Mouse (Mus musculus): ENCODE data around the gene Cux2.

Gene Cux2

GRCm38 (mm10) chr5:121818401-121818800, 231.5 kb downstream of the Cux2 start:
- no peak for DNase-seq (ENCODE audit: low read depth)

GRCm38 (mm10) chr5:121817551-121817950, 232.4 kb downstream of the Cux2 start:
- DNase-seq (ENCODE audit: low read depth), result no peak

GRCm38 (mm10) chr5:121816611-121817010, 233.3 kb downstream of the Cux2 start:
- no peak for DNase-seq (ENCODE audit: low read depth)

DNA sequence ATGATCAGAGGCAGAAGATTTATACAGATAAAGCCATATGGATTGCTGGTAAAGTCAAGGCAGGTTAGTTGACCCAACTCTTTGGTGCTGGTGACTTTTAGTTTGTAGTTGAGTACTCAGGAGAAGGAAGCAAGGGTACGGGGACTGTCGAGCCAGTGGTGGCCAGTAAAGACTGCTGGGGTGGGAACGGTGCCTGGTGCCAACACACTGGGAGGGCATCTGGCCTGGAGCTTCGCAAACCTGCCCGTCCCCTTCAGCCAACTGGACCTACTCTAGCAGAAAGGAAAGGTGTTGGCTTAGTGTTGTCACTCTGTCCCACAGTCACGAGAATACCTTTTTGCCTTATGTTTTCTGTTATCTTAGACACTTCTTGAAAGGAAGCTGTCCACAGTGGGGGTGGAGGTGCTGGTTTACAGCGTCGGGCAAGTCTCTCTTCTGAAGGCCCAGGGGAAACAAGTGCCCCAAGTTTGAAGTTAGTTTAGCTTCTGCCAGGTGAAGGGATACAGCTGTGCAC, 234.0 kb downstream of the Cux2 start:
- DNase-seq (ENCODE audit: low read depth), result no peak

- peak; percentile 79 for DNase-seq (ENCODE audit: low read depth)
Measured at GRCm38 (mm10) chr5:121815067-121815466, 234.8 kb downstream of the Cux2 start.

DNA sequence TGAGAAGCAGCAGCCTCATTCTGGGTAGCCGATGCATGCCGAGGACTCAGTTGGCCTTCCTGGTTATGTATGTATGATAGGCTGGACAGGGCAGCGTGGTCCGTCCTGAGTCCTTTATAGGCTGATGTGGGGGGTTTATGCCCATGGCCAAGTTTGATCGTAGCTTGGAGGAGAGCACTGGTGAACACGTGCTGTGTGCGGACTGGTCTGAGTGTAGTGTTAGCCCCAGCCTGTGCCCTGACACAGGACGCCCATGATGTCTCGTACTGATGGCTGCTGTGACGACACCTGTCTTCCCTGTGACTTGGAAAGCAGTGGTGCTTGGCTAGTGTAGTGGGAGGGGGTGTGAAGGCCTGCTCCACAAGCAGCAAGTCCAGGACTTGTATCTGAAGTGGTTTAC, 236.2 kb downstream of the Cux2 start:
- no peak for DNase-seq (ENCODE audit: low read depth)

GRCm38 (mm10) chr5:121812526-121813243, 237.2 kb downstream of the Cux2 start:
- no peak for DNase-seq (ENCODE audit: low read depth)

DNA sequence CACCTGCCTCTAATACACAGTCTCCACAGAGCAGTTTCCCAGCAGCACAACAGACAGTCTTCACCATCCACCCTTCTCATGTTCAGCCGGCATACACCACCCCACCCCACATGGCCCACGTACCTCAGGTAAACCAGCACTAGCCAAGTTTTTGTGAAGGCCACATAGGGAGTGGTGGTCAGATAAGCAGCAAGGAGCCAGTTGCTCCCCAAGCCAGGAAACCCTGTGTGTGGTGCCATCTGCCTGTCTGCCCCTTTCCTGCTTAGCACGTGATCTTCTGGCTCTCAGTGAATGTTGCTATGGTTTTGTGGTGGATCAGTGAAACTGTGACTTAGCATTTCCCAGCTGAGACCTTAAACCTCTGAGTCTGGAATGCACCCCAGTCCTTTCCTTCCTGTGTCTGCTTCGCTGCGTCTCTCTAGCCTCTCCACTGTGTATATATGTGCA, 238.4 kb downstream of the Cux2 start:
- no peak for DNase-seq (ENCODE audit: low read depth)

- DNase-seq (ENCODE audit: low read depth), result no peak
Measured at GRCm38 (mm10) chr5:121810331-121811151, 239.4 kb downstream of the Cux2 start.

- DNase-seq (ENCODE audit: low read depth), result no peak
Measured at GRCm38 (mm10) chr5:121809667-121810224, 240.2 kb downstream of the Cux2 start.

GRCm38 (mm10) chr5:121808202-121808601, 241.7 kb downstream of the Cux2 start:
- DNase-seq (ENCODE audit: low read depth), result no peak

DNA sequence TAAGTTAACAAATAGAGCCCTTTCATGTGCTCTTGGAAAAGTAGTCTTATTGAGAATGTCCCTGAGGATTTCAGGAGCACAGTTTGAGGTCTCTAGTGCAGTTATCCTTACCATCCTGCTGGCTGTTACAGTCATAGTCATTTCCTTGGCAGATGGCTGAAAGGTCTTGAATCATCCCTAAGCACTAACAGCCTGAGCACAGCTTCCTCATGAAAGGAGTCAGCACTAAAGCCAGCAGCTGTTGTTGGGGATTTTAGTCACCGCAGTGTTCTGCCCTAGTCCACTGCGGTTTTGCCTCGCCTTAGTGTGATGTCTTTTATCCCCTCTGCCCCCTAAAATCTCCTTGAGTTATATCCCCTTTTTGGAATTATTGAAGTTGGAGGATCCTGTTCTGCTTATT, 242.7 kb downstream of the Cux2 start:
- peak; percentile 49 for DNase-seq (ENCODE audit: low read depth)

All from NIH3T3 (cell line).